Mouse (Mus musculus) MEL (cell line): ENCODE results near the gene Runx3.

Experiments used
- CHD2 ChIP-seq: IDR thresholded peaks from 2 replicates; pipeline ENCODE4 v1.6.1; 2011; ENCODE audit warnings: low read length, improper control_type of control experiment
- CTCF ChIP-seq, 3 experiments: IDR thresholded peaks in 2 of 3; conservative IDR thresholded peaks in 1 of 3; 2 replicates each; pipeline ENCODE4 v1.5.1; 2011 to 2012; ENCODE audit warnings: low read length in 3 of 3, low read depth in 2 of 3, mild to moderate bottlenecking in 2 of 3, improper control_type of control experiment in 1 of 3, inconsistent platforms in 1 of 3, mixed read lengths in 1 of 3, moderate library complexity in 1 of 3; ENCODE audit not compliant: control insufficient read depth in 1 of 3, insufficient read depth in 1 of 3, poor library complexity in 1 of 3, severe bottlenecking in 1 of 3
- EP300 ChIP-seq, 2 experiments: IDR thresholded peaks; 2 replicates each; pipeline ENCODE4 v1.6.1; 2011; ENCODE audit warnings: improper control_type of control experiment in 2 of 2, low read length in 2 of 2, low read depth in 1 of 2, mild to moderate bottlenecking in 1 of 2
- GATA1 ChIP-seq: IDR thresholded peaks from 2 replicates; pipeline ENCODE4 v1.6.1; 2011; ENCODE audit warnings: low read depth, low read length, improper control_type of control experiment
- MAX ChIP-seq: IDR thresholded peaks from 2 replicates; pipeline ENCODE4 v1.6.1; 2011; ENCODE audit warnings: low read length, improper control_type of control experiment
- MXI1 ChIP-seq: IDR thresholded peaks from 2 replicates; pipeline ENCODE4 v1.6.1; 2011; ENCODE audit warnings: mild to moderate bottlenecking, low read depth, low read length, improper control_type of control experiment
- NELFE ChIP-seq: IDR thresholded peaks from 2 replicates; pipeline ENCODE4 v1.6.1; 2011; ENCODE audit warnings: low read depth, low read length, improper control_type of control experiment
- NRF1 ChIP-seq: IDR thresholded peaks from 2 replicates; pipeline ENCODE4 v1.6.1; 2014; ENCODE audit warnings: low read depth, mild to moderate bottlenecking, inconsistent platforms, low read length, improper control_type of control experiment, moderate library complexity; ENCODE audit not compliant: poor library complexity, insufficient read depth, severe bottlenecking
- POLR2A ChIP-seq, 2 experiments: IDR thresholded peaks; 2 replicates each; pipeline ENCODE4 v1.6.1; 2011 to 2012; ENCODE audit warnings: low read length in 2 of 2, mild to moderate bottlenecking in 2 of 2, control low read depth in 1 of 2, improper control_type of control experiment in 1 of 2, low read depth in 1 of 2, moderate library complexity in 1 of 2; ENCODE audit not compliant: control insufficient read depth in 1 of 2, insufficient read depth in 1 of 2, poor library complexity in 1 of 2
- TAL1 ChIP-seq: IDR thresholded peaks from 2 replicates; pipeline ENCODE4 v1.6.1; 2012; ENCODE audit warnings: mild to moderate bottlenecking, inconsistent platforms, low read length, moderate library complexity, mixed read lengths
- ZC3H11A ChIP-seq: IDR thresholded peaks from 2 replicates; pipeline ENCODE4 v1.6.1; 2012; ENCODE audit warnings: low read depth, mild to moderate bottlenecking, inconsistent platforms, low read length, improper control_type of control experiment

DNA sequence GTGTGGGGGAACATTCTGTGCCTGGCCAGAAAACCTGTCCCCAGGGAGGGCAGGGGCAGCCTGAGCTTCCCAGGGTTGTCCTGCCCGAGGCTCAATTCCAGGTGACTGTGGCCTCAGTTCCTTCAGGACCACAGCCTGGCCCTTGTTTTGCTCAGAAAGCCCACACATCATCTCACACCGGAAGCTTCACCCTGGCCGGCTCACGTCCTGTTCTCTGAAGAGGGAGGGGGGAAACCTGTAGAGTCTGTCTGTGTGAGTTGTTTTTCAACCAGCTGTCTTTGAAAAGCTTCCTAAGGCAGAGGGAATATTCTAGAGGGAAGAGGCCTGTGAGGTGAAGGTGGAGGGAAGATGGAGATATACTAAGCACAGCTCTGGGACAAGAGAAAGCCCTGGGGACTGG lies 17.7 kb upstream of the Runx3 start:
- TF ChIP-seq POLR2A (IDR thresholded peaks at IDR 0.05; ENCODE audit: control insufficient read depth in 1 of 2, insufficient read depth in 1 of 2, low read depth in 1 of 2, low read length in 2 of 2, poor library complexity in 1 of 2) (no peak), CHD2 (no peak), NELFE (no peak), NRF1 (no peak), CTCF (IDR thresholded peaks at IDR 0.05 in 2 of 3, conservative IDR thresholded peaks at IDR 0.05 in 1 of 3; ENCODE audit: control insufficient read depth in 1 of 3, insufficient read depth in 1 of 3, low read depth in 2 of 3, low read length in 3 of 3, poor library complexity in 1 of 3, severe bottlenecking in 1 of 3) (no peak), EP300 (IDR thresholded peaks at IDR 0.05; ENCODE audit: low read depth in 1 of 2, low read length in 2 of 2) (no peak), GATA1 (no peak), MXI1 (no peak), TAL1 (no peak), ZC3H11A (no peak), MAX (no peak)
